Mouse (Mus musculus) ovary, postnatal 36 days (tissue): ENCODE results near the gene Arrb1.

Source experiments
- DNase-seq: peaks from one replicate; pipeline ENCODE4 v3.0.0; 2022; ENCODE audit warnings: low spot score, mixed read lengths

Arrb1 gene

GRCm38 (mm10) chr7:99579491-99580190, 44.4 kb downstream of the Arrb1 start:
- no peak for DNase-seq

GRCm38 (mm10) chr7:99580247-99580646, 45.0 kb downstream of the Arrb1 start:
- no peak for DNase-seq

GRCm38 (mm10) chr7:99582306-99582705, 47.0 kb downstream of the Arrb1 start:
- no peak for DNase-seq

GRCm38 (mm10) chr7:99582867-99583266, 47.6 kb downstream of the Arrb1 start:
- no peak for DNase-seq

- no peak for DNase-seq
Measured at GRCm38 (mm10) chr7:99583625-99584024, 48.4 kb downstream of the Arrb1 start.

- no peak for DNase-seq
Measured at GRCm38 (mm10) chr7:99585976-99586375, 50.7 kb downstream of the Arrb1 start.

- DNase-seq = peak; percentile 54
Measured at GRCm38 (mm10) chr7:99590064-99590463, 54.8 kb downstream of the Arrb1 start.

- DNase-seq = no peak
Measured at GRCm38 (mm10) chr7:99590646-99591045, 55.4 kb downstream of the Arrb1 start.

GRCm38 (mm10) chr7:99592669-99593068, 57.4 kb downstream of the Arrb1 start:
- DNase-seq = no peak

- DNase-seq = no peak
Measured at GRCm38 (mm10) chr7:99593868-99594803, 58.9 kb downstream of the Arrb1 start.

GRCm38 (mm10) chr7:99598722-99599121, 63.5 kb downstream of the Arrb1 start:
- no peak for DNase-seq

- no peak for DNase-seq
Measured at GRCm38 (mm10) chr7:99603875-99604662, 68.8 kb downstream of the Arrb1 start.

- DNase-seq = no peak
Measured at GRCm38 (mm10) chr7:99605058-99605457, 69.8 kb downstream of the Arrb1 start.

GRCm38 (mm10) chr7:99606303-99606702, 71.0 kb downstream of the Arrb1 start:
- DNase-seq = no peak

- no peak for DNase-seq
Measured at GRCm38 (mm10) chr7:99606766-99607165, 71.5 kb downstream of the Arrb1 start.

GRCm38 (mm10) chr7:99607632-99608031, 72.4 kb downstream of the Arrb1 start:
- no peak for DNase-seq

GRCm38 (mm10) chr7:99618264-99618663, 83.0 kb downstream of the Arrb1 start:
- DNase-seq = no peak

GRCm38 (mm10) chr7:99618860-99619259, 83.6 kb downstream of the Arrb1 start:
- DNase-seq = no peak

- peak; percentile 90 for DNase-seq
Measured at GRCm38 (mm10) chr7:99625722-99626375, 90.6 kb downstream of the Arrb1 start.

GRCm38 (mm10) chr7:99626376-99627270, 91.4 kb downstream of the Arrb1 start, which contains the start of gene Tpbgl:
TSS of gene Tpbgl (minus strand) at chr7:99627103.
- DNase-seq = peak; percentile 60

GRCm38 (mm10) chr7:99627366-99627765, 92.1 kb downstream of the Arrb1 start:
- no peak for DNase-seq
